Mouse (Mus musculus) liver, postnatal 0 days (tissue): ENCODE measurements around the gene Pop7. TPM values are rescaled to one million over a fixed set of nuclear protein-coding genes. Genes with fewer than 3 reads are reported as not detected.

Experiments
- ATAC-seq: fragments of 200-750 bp; cut with Nextera tagmentation; 2 replicates; pipeline ENCODE4 v1.8.0; 2017; ENCODE audit warnings: mild to moderate bottlenecking, moderate library complexity
- DNase-seq: peaks from one replicate; pipeline ENCODE4 v3.0.0-alpha.2; 2016
- H3K27ac ChIP-seq: fragments of 300-500 bp; sonication (generic); 2 replicates; pipeline ENCODE4 v1.5.1; 2014; ENCODE audit warnings: antibody characterized with exemption, moderate library complexity, mild to moderate bottlenecking, low read depth
- H3K27me3 ChIP-seq: fragments of 300-500 bp; sonication (generic); 2 replicates; pipeline ENCODE4 v1.6.1; 2014; ENCODE audit warnings: low read length, control low read depth, mixed read lengths; ENCODE audit not compliant: insufficient read depth
- H3K36me3 ChIP-seq: fragments of 300-500 bp; sonication (generic); replicated peaks from 2 replicates; pipeline ENCODE4 v1.6.1; 2014; ENCODE audit warnings: mild to moderate bottlenecking, control low read depth, low read length, moderate library complexity, mixed read lengths; ENCODE audit not compliant: insufficient read depth
- H3K4me1 ChIP-seq: fragments of 300-500 bp; sonication (generic); 2 replicates; pipeline ENCODE4 v1.6.1; 2014; ENCODE audit warnings: antibody characterized with exemption, mild to moderate bottlenecking, control low read depth; ENCODE audit not compliant: insufficient read depth
- H3K4me2 ChIP-seq: fragments of 300-500 bp; sonication (generic); 2 replicates; pipeline ENCODE4 v1.6.1; 2014; ENCODE audit warnings: low read depth, mild to moderate bottlenecking, low read length, moderate library complexity, mixed read lengths
- H3K4me3 ChIP-seq: fragments of 300-500 bp; sonication (generic); 2 replicates; pipeline ENCODE4 v1.5.1; 2014; ENCODE audit warnings: low read depth, low read length
- H3K9ac ChIP-seq: fragments of 300-500 bp; sonication (generic); replicated peaks from 2 replicates; pipeline ENCODE4 v1.6.1; 2014; ENCODE audit warnings: mild to moderate bottlenecking, moderate library complexity
- H3K9me3 ChIP-seq: fragments of 300-500 bp; sonication (generic); 2 replicates; pipeline ENCODE4 v1.6.1; 2016; ENCODE audit warnings: mild to moderate bottlenecking, control low read depth, low read length, mixed read lengths
- CTCF ChIP-seq: sonication (generic); IDR thresholded peaks from 2 replicates; pipeline ENCODE4 v1.5.1; 2016; ENCODE audit warnings: antibody characterized with exemption, low read depth
- EP300 ChIP-seq: IDR thresholded peaks from 2 replicates; pipeline ENCODE4 v1.6.1; 2016; ENCODE audit warnings: antibody characterized with exemption, low read depth, mild to moderate bottlenecking
- WGBS: fragments of 180-500 bp; shearing (Covaris S2); extraction: QIAGEN DNeasy Blood & Tissue Kit; methylation state at CpG from one replicate; pipeline ENCODE4 v1.1.7; 2014; ENCODE audit not compliant: insufficient replicate concordance; 5-methylcytosine and 5-hydroxymethylcytosine counted together
- polyA plus RNA-seq: library from polyadenylated mRNA; unstranded; fragments of >200 nt; fragmentation: Nextera tagmentation; extraction: Ambion mirVana; gene quantifications from 2 replicates; pipeline ENCODE4 v1.2.1, GENCODE M21; 2015

Gene Pop7
- polyA plus RNA-seq, 1 experiment from 2014 or later: 27.7 TPM

DNA sequence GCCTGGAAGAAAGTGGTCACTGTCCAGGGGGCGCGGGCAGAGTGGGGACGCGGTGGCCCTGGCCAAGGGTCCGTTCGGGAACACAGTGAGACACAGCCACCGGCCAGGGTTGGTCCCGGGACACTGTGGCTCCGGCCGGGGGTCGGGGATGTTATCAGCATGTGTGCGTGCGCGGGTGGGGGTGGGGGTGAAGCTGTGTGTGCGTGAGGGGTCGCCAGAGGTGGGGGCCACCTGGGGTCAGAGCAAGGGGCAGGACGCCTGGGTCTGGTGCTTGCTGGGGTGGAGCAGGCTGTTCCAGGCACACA, 16.5 kb downstream of the Pop7 start:
- peak overlapping the region; percentile 68 for H3K4me2 ChIP-seq
- TF ChIP-seq CTCF: no peak
- TF ChIP-seq EP300: no peak
- no peaks in the 10 kb centered on the region for H3K9me3 ChIP-seq
- 0 out of 2 replicates have a peak overlapping the region, but pooled peaks have one; percentile 23 for H3K9ac ChIP-seq
- 0 out of 2 replicates have a peak, but pooled peaks cover 13% of the 10 kb centered on the region for H3K27me3 ChIP-seq
- no peaks in the 10 kb centered on the region; the same call in 1 of the 2 replicates for H3K4me1 ChIP-seq
- 10% methylated on average over 17 of the region's 17 CpGs for WGBS
- peak overlapping the region; percentile 44 for H3K4me3 ChIP-seq
- DNase-seq: peak; percentile 15
- no peak for ATAC-seq
- no peak overlapping the region for H3K27ac ChIP-seq
- H3K36me3 ChIP-seq: no peaks in the 10 kb centered on the region

DNA sequence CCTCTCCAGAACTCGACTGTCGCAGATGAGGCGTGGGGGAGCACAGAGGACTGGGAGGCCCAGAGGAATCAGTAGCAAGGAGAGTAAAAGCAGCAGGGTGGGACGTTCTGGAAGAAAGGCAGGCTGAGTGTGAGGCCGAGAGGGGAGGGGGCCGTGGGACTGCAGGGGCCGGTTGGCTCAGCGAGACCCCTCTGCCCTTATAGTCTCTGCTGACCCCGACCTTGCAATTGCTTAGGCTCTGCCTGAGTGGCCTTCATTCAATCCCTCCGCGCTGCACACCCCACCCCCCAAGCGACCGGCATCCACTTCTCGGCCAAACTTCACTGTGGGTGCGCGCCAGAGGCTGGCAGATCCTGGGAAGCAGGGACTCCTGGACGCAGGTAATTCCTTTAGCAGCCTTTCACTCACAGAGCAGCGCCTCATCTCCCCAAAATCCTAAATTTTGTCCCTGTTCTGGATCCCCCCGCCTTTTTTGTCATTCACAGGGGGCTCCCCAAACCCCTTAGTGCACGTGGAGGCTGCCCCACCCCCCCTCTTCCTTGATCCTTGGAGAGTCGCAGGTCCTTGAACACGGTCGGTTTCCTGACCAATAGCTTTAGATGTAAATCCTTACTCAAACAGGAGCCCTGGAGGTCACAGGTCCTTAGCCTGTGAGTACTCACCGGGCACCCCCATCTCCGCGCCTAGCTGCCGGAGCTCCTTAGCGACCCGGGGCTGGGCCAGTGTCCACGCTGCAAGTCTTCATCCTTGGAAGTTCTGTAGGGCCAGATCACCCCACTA, 17.1 kb downstream of the Pop7 start:
- Histone ChIP-seq H3K4me2 (peak overlapping the region; percentile 68), H3K9me3 (no peaks in the 10 kb centered on the region), H3K36me3 (no peaks in the 10 kb centered on the region), H3K4me3 (peak overlapping the region; percentile 44), H3K27ac (no peak overlapping the region), H3K9ac (peak overlapping the region; percentile 23; the same call in 1 of the 2 replicates), H3K27me3 (0 out of 2 replicates have a peak, but pooled peaks cover 13% of the 10 kb centered on the region), H3K4me1 (no peaks in the 10 kb centered on the region; the same call in 1 of the 2 replicates)
- DNase-seq: peak; percentile 20
- ATAC-seq: no peak
- 20% methylated on average over 28 of the region's 30 CpGs for WGBS
- TF ChIP-seq CTCF: no peak
- TF ChIP-seq EP300: no peak

DNA sequence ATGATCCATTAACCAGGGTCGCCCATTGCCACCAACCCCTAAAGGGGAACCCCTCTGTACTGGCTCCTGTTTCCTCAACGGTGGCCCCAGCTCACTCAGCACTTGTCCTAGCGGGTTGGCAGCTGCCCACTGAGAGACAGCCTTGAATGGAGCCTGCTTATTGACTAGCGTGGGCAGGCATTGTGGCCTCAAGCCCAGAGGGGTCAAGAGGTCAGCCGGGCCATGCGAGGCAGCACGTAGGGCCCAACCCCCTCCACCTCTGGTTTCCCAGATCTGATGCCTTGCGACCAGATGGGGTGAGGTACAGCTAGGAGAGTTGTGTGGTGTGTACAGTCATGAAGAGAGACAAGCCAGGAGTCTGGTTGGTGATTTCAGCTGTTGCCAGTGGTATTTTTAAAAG, 20.4 kb downstream of the Pop7 start:
- H3K9ac ChIP-seq: no peak overlapping the region
- peak; percentile 94 for ATAC-seq
- WGBS: 34% methylated on average over 8 of the region's 8 CpGs
- peak; percentile 83 for DNase-seq
- 0 out of 2 replicates have a peak, but pooled peaks cover 13% of the 10 kb centered on the region for H3K27me3 ChIP-seq
- H3K4me2 ChIP-seq: no peak overlapping the region
- TF ChIP-seq EP300: no peak
- TF ChIP-seq CTCF: no peak
- H3K4me3 ChIP-seq: no peak overlapping the region
- H3K27ac ChIP-seq: peak overlapping the region; percentile 50
- no peaks in the 10 kb centered on the region; the same call in 1 of the 2 replicates for H3K4me1 ChIP-seq
- no peaks in the 10 kb centered on the region for H3K9me3 ChIP-seq
- no peaks in the 10 kb centered on the region for H3K36me3 ChIP-seq

DNA sequence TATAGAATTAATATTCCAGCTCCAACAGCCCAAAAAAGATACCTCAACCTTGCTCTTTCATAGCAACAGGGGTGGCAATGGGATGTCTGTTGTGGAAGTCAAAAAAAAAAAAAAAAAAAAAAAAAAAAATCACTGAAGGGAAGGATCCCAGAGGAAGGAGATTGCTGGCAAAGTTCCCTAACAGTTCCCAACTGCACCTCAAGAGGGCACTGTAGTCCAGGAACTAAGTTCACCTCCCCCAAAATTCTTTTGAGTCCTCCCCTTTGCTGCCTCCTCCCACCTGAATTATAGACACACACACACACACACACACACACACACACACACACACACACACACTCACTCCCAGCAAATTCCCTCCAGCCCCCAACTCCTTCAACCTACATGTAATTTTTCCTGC, 21.2 kb downstream of the Pop7 start:
- Histone ChIP-seq H3K27ac (peak overlapping the region; percentile 50), H3K9me3 (no peaks in the 10 kb centered on the region), H3K4me3 (no peak overlapping the region), H3K27me3 (0 out of 2 replicates have a peak, but pooled peaks cover 9% of the 10 kb centered on the region), H3K4me1 (no peaks in the 10 kb centered on the region; the same call in 1 of the 2 replicates), H3K4me2 (peak overlapping the region; percentile 24; the same call in 1 of the 2 replicates), H3K36me3 (no peaks in the 10 kb centered on the region), H3K9ac (no peak overlapping the region)
- DNase-seq (peak; percentile 80), ATAC-seq (peak; percentile 27; the same call in 1 of the 2 replicates)
- TF ChIP-seq CTCF: peak; percentile 78
- TF ChIP-seq EP300: no peak

DNA sequence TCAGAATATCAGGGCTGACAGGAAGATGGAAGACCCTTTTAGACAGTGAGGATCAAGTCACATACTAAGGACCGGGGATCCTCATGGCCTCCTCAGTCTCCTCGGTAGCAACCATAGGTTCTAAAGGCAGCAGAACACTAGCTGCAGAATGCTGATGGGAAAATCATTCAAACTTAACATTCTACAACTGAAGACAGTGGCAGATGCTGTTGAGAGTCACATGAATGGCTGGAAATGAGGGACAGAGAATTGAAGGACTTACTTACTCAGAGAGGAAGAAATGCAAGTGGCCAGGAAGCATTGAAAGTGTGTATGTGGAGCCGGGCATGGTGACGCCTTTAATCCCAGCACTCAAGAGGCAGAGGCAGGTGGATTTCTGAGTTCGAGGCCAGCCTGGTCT, 25.4 kb downstream of the Pop7 start, which contains the start of gene Zan:
Zan (minus strand) TSS at position 101 of the 400 bp plus-strand sequence.
- no peak within 1 kb of the TSS for H3K9ac ChIP-seq
- H3K4me1 ChIP-seq: no peaks in the 10 kb centered on the region; the same call in 1 of the 2 replicates
- DNase-seq (no peak), ATAC-seq (no peak)
- H3K27ac ChIP-seq: no peak within 1 kb of the TSS
- TF ChIP-seq CTCF (no peak), EP300 (no peak)
- no peaks in the 10 kb centered on the region for H3K36me3 ChIP-seq
- no peak within 1 kb of the TSS for H3K4me2 ChIP-seq
- no peaks in the 10 kb centered on the region for H3K27me3 ChIP-seq
- H3K9me3 ChIP-seq: no peaks in the 10 kb centered on the region
- WGBS: 76% methylated on average over 5 of the region's 5 CpGs
- no peak within 1 kb of the TSS for H3K4me3 ChIP-seq

DNA sequence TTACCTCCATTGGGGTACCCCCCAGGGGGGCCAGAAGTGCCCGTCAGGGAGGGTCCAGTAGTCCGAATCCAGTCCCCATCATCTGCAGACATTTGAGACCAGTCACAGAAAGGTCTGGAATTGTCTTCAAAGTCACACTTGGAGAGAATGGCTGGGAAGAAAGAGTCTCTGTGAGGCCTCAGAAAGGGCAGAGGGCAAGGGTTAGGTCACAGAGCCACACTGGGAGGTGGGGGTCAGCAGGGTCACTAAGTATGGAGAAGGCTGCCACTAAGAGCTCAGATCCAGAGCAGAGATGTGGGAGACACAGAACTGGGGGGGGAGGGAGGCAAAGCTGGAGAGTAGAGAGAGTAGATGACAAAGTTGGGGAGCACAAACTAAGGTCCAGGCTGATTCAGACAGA, 28.0 kb downstream of the Pop7 start:
- no peaks in the 10 kb centered on the region for H3K9me3 ChIP-seq
- no peak overlapping the region for H3K9ac ChIP-seq
- no peak overlapping the region for H3K27ac ChIP-seq
- no peak for TF ChIP-seq CTCF
- TF ChIP-seq EP300: no peak
- WGBS: 73% methylated on average over 2 of the region's 2 CpGs
- no peak overlapping the region for H3K4me3 ChIP-seq
- no peak for ATAC-seq
- no peak overlapping the region for H3K4me2 ChIP-seq
- no peaks in the 10 kb centered on the region for H3K27me3 ChIP-seq
- H3K4me1 ChIP-seq: no peaks in the 10 kb centered on the region
- DNase-seq: no peak
- H3K36me3 ChIP-seq: no peaks in the 10 kb centered on the region
